Mouse (Mus musculus) testis, adult 10 weeks (tissue): ENCODE measurements around the gene Nicn1. TPM values are rescaled to one million over a fixed set of nuclear protein-coding genes. Genes with fewer than 3 reads are reported as not detected.

Source experiments
- polyA plus RNA-seq: library from polyadenylated mRNA; stranded (reverse); fragments of 350-450 nt; fragmentation: Illumina TruSeq; extraction: RNeasy Lipid Tissue Mini Kit (QIAGEN cat#74804); gene quantifications from one replicate; pipeline ENCODE4 v1.2.3, GENCODE M21; 2014; ENCODE audit warnings: low read depth, low replicate concordance

Nicn1 gene
- polyA plus RNA-seq, result 24.1 TPM

GRCm38 (mm10) chr9:108290016-108290750 lies at the start of gene Nicn1:
Nicn1 (plus strand) TSS chr9:108290429.

DNA sequence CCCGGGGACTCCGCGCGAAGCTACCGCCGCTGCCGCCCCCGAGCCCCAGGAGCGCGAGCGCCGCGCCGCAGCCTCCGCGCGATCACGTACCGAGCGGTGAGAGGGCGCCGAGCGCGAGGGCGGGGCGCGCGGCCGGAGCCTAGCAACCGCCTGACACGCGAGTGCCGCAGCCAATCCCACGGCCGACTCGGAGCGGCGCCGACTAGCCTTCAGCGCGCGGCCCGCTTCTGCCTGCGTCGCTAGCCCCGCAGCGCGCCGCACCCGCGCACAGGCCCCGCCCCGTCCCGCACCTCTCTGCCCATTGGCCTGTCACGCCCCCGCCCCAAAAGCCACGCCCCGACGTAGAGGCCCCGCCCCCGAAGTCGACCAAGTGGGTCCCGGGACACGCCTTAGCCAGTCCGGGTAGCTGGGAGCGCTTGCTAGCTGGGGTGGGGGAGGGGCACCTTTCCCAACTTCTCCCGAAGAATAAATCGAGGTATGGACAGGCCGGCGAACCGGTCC lies 26.5 kb upstream of the Nicn1 start, which contains the start of gene Dag1:
TSS of gene Dag1 (minus strand) at position 269 of the 501 bp plus-strand sequence.

DNA sequence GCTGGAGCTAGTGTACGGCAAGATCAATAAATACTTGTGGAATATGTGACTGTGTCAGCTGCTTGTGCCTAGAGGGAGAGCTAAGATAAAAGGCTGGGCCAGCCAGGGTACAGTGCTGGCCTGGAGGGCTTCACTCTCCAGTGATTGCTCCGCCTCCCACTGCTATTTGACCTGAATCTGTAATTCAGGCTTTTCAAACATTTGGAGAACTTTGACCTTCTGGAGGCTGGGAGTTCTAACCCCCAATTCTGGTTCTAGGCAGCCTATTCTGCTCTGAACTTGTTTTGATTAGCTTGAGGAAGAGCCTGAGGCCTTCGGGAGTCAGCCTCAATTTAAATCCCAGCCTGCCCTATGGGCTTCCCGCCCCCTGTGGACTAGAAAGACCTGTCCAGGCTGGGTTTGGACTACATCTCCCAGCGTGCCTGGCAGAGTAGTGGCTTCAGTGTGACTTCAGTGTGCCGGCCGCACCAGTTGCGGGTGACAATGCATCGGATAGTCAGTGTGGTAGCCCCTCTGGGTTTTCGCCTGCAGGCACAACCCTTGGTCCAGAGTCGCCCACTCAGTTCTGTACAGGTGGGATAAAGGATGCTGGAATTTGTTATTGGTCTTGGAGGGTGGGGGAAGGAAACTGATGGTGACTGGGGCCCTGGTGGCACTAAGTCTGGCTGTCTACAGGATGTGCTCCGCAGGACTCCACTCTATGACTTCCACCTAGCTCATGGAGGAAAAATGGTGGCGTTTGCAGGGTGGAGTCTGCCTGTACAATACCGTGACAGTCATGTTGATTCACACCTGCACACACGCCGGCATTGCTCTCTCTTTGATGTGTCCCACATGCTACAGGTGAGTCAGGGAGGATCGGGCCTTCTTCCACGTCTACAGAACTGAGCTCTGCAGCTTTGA lies 6.5 kb downstream of the Nicn1 start, which contains the start of gene Amt:
TSS of gene Amt (plus strand) at position 401 of the 903 bp plus-strand sequence.

GRCm38 (mm10) chr9:108305629-108306520 lies 15.6 kb downstream of the Nicn1 start, which contains the start of the genes Rhoa and Tcta:
Rhoa (plus strand) TSS chr9:108306129.
Tcta (minus strand) TSS chr9:108306160.

DNA sequence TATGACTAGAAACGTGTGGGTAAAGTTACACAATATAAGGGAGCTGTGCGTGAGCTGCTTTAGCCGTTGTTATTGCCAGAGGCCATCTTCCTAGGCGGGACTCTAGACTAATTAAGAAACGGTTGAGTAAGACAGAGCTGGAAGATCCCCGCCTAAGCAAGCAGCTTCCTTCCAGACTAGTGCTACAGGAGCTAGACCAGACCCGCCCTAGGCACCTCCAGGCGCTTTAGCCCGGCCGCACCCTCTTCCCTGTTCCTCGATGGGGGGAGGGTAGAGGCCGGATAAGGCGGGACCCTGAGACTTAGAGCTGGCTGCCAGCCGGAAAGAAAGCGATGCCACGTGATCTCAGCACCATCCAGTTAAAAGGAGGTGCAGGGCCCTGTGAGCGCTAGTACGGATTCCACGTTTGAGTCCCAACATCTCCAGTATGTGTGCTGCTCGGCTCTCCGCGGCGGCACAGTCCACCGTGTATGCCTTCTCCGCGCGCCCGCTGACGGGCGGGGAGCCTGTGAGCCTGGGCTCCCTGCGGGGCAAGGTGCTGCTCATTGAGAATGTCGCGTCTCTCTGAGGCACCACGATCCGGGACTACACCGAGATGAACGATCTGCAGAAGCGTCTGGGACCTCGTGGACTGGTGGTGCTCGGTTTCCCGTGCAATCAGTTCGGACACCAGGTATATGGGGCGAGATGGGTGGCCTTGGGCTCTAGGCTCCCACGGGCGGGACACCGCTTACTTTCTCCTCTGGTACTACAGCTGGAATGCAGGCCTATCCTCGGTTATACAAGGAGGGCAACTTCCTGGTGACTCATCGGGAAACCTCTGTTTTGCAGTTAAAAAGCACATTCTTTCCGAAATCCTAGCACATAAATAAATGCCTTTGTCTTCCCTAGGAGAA lies 48.9 kb downstream of the Nicn1 start, which contains the start of gene Gpx1:
TSS of gene Gpx1 (plus strand) at position 18 of the 896 bp plus-strand sequence.

Other genes starting within 250 kb of the Nicn1 start
- 1.0 TPM for gene Gmppb, start 241.2 kb upstream of the Nicn1 start, polyA plus RNA-seq
- gene Amigo3, start 237.3 kb upstream of the Nicn1 start, polyA plus RNA-seq, result 0.10 TPM
- not detected for gene Mst1, start 210.0 kb upstream of the Nicn1 start, polyA plus RNA-seq
- 1.8 TPM for gene Rnf123, start 207.1 kb upstream of the Nicn1 start, polyA plus RNA-seq
- 6.3 TPM for gene Apeh, start 195.8 kb upstream of the Nicn1 start, polyA plus RNA-seq
- 0.27 TPM for gene Bsn, start 100.0 kb upstream of the Nicn1 start, polyA plus RNA-seq
- gene Dag1, start 26.5 kb upstream of the Nicn1 start, polyA plus RNA-seq, result 10.4 TPM
- gene Amt, start 6.4 kb downstream of the Nicn1 start, polyA plus RNA-seq, result 1.4 TPM
- gene Rhoa, start 15.7 kb downstream of the Nicn1 start, polyA plus RNA-seq, result 114 TPM
- 17.0 TPM for gene Tcta, start 15.7 kb downstream of the Nicn1 start, polyA plus RNA-seq
- 1.8 TPM for gene Gpx1, start 48.5 kb downstream of the Nicn1 start, polyA plus RNA-seq
- 93.9 TPM for gene Usp4, start 57.4 kb downstream of the Nicn1 start, polyA plus RNA-seq
- 278 TPM for gene 1700102P08Rik, start 102.4 kb downstream of the Nicn1 start, polyA plus RNA-seq
- 8.6 TPM for gene Ccdc36, start 138.1 kb downstream of the Nicn1 start, polyA plus RNA-seq
- 10.4 TPM for gene BC048562, start 146.1 kb downstream of the Nicn1 start, polyA plus RNA-seq
- gene Ccdc71, start 170.1 kb downstream of the Nicn1 start, polyA plus RNA-seq, result 3.0 TPM
- gene Klhdc8b, start 171.2 kb downstream of the Nicn1 start, polyA plus RNA-seq, result 1.3 TPM
- 2.0 TPM for gene Lamb2, start 189.3 kb downstream of the Nicn1 start, polyA plus RNA-seq
- 14.4 TPM for gene Usp19, start 200.2 kb downstream of the Nicn1 start, polyA plus RNA-seq
- gene Qars, start 217.3 kb downstream of the Nicn1 start, polyA plus RNA-seq, result 74.8 TPM
- gene Qrich1, start 226.4 kb downstream of the Nicn1 start, polyA plus RNA-seq, result 151 TPM